Comparison of ENCODE assay signal across 8 mouse cellular contexts in genomic region chr12:27932382-27933140, GRCm38 (mm10).
DNase-seq lines count a peak whose midpoint lies in the region; TF ChIP-seq lines count a peak whose summit lies in the region.

No protein-coding gene starts in this region.

- no peak overlapping the region for H3K4me3 ChIP-seq in cortical plate, adult 2 months (ENCODE audit: insufficient read depth, low read length)

- intact Hi-C loops in gastrocnemius, postnatal 14 days (cut with DNase I; ENCODE audit: low total_unique reads), result no loop called here
- intact Hi-C loops in left cerebral cortex, postnatal 4 days (cut with DNase I), result no loop called here

- no peak for TF ChIP-seq POLR2A in cortical plate, adult 2 months (IDR thresholded peaks at IDR 0.05; ENCODE audit: extremely low read depth, insufficient read depth, low read length)

- 0 out of 2 replicates have a peak overlapping the region, but pooled peaks have one; percentile 19 for H3K27ac ChIP-seq in cortical plate, adult 2 months (ENCODE audit: insufficient read depth, low read length)

- no peak for TF ChIP-seq CTCF in cortical plate, adult 2 months (IDR thresholded peaks at IDR 0.05; ENCODE audit: extremely low read depth, insufficient read depth, low read length)

- DNase-seq in ES-CJ7 (ENCODE audit: low read depth, low spot score), result peak; percentile 58
- DNase-seq in gastrocnemius, postnatal 14 days, result peak; percentile 14
- DNase-seq in left cerebral cortex, postnatal 4 days, result peak; percentile 40
- DNase-seq in right cerebral cortex, postnatal 25 days, result peak; percentile 22
- DNase-seq in ovary, adult 18-20 months (ENCODE audit: low spot score), result no peak
- no peak for DNase-seq in Muller cell, postnatal 12 days (ENCODE audit: inconsistent ontology term)
- no peak for DNase-seq in urinary bladder, postnatal 10 days (ENCODE audit: low spot score)

- H3K4me1 ChIP-seq in cortical plate, adult 2 months (ENCODE audit: control insufficient read depth, insufficient read depth, low read length), result no peaks in the 10 kb centered on the region; the same call in 1 of the 2 replicates

Comparison
In these comparisons a context has a peak if more than half of its experiments do, and no peak if none do; other contexts are left out.
1. DNase-seq: peak in ES-CJ7 (single experiment), gastrocnemius, postnatal 14 days (single experiment), left cerebral cortex, postnatal 4 days (single experiment) and right cerebral cortex, postnatal 25 days (single experiment); none in ovary, adult 18-20 months (single experiment), Muller cell, postnatal 12 days (single experiment) and urinary bladder, postnatal 10 days (single experiment).